ENCODE assay signal across 30 mouse cellular contexts in the genomic region with DNA sequence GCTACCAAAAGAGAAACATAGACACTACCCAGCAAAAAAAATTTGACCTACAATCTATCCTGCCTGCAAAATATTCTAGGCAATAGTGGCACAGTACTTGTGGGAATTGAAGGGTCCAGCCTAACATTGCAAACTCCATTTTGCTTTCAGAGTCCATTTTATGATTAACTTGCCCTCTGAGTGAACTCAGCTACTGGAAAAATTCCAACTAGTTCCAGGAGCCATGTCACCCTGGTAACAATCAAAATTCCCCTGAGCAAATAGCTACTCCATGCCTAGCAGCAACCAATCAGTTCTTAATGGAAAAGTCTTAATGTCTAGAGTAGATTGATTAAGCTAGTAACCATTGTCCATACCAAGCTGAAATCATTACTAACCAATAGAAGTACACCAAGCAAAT.
DNase-seq lines count a peak whose midpoint lies in the region; ATAC-seq and TF ChIP-seq lines count a peak whose summit lies in the region.
"Had no signal": no experiment of that assay in that cellular context is flagged by ENCODE, and none has a peak within 500 bp of the region (broad histone marks: within the 10 kb centered on the region; RNA-seq: fewer than 3 reads in every experiment).

No protein-coding gene starts in this region.

- no peak for TF ChIP-seq POLR2A in kidney, adult 2 months (IDR thresholded peaks at IDR 0.05; ENCODE audit: low read depth, low read length)

- H3K9ac ChIP-seq in kidney, embryonic 15.5 days = no peak overlapping the region
- H3K9ac ChIP-seq: embryonic facial prominence, embryonic 12.5 days; embryonic facial prominence, embryonic 15.5 days; forebrain, embryonic 12.5 days; forebrain, embryonic 15.5 days; heart, embryonic 13.5 days; hindbrain, embryonic 14.5 days had no signal

- DNase-seq in kidney, adult 2 months = peak; percentile 57
- no peak for DNase-seq in kidney, adult 18-20 months
- peak; percentile 10 for DNase-seq in kidney, postnatal 14 days
- DNase-seq in 3T3-L1 (ENCODE audit: low read depth, low spot score) (peak; percentile 9), adipocyte (ENCODE audit: low spot score) (peak; percentile 16)
- DNase-seq in ovary, adult 18-20 months (ENCODE audit: low spot score) = no peak
- DNase-seq: adrenal gland, postnatal 10 days; adrenal gland, postnatal 36 days; B cell, adult 2 months; cerebellum, adult 18-20 months; cerebellum, adult 9-11 months; cerebellum, postnatal 25 days; gastrocnemius, postnatal 10 days; gastrocnemius, postnatal 36 days; heart, adult 2 months; heart, postnatal 14 days; heart, postnatal 4 days had no signal

- no peak overlapping the region for H3K27ac ChIP-seq in kidney, adult 2 months (ENCODE audit: insufficient read depth, low read depth, low read length)
- H3K27ac ChIP-seq in kidney, embryonic 15.5 days = no peak overlapping the region
- H3K27ac ChIP-seq: embryonic facial prominence, embryonic 12.5 days; embryonic facial prominence, embryonic 15.5 days; forebrain, embryonic 12.5 days; forebrain, embryonic 15.5 days; heart, adult 2 months; heart, embryonic 10.5 days; heart, embryonic 13.5 days; hindbrain, embryonic 14.5 days; hindbrain, postnatal 0 days had no signal

- TF ChIP-seq CTCF in kidney, adult 2 months (conservative IDR thresholded peaks at IDR 0.05; ENCODE audit: insufficient read depth, insufficient read length, low read depth, low read length) = no peak

- no peaks in the 10 kb centered on the region for H3K4me1 ChIP-seq in kidney, adult 2 months (ENCODE audit: control insufficient read depth, insufficient read depth, low read length)
- H3K4me1 ChIP-seq in kidney, embryonic 15.5 days = no peaks in the 10 kb centered on the region
- H3K4me1 ChIP-seq: embryonic facial prominence, embryonic 12.5 days; embryonic facial prominence, embryonic 15.5 days; forebrain, embryonic 12.5 days; forebrain, embryonic 15.5 days; heart, embryonic 10.5 days; heart, embryonic 13.5 days had no signal

- H3K4me3 ChIP-seq in kidney, adult 2 months (ENCODE audit: insufficient read depth, low read depth, low read length) = no peak overlapping the region
- no peak overlapping the region for H3K4me3 ChIP-seq in kidney, embryonic 15.5 days (replicated peaks)
- H3K4me3 ChIP-seq: embryonic facial prominence, embryonic 12.5 days; embryonic facial prominence, embryonic 15.5 days; forebrain, embryonic 12.5 days; forebrain, embryonic 15.5 days; heart, adult 2 months; heart, embryonic 10.5 days; heart, embryonic 13.5 days had no signal

- no peaks in the 10 kb centered on the region for H3K36me3 ChIP-seq in kidney, adult 2 months (ENCODE audit: control insufficient read depth, insufficient read depth, low read length)
- H3K36me3 ChIP-seq in kidney, embryonic 15.5 days = no peaks in the 10 kb centered on the region
- H3K36me3 ChIP-seq: embryonic facial prominence, embryonic 12.5 days; embryonic facial prominence, embryonic 15.5 days; forebrain, embryonic 12.5 days; forebrain, embryonic 15.5 days; G1E; heart, embryonic 10.5 days; heart, embryonic 13.5 days had no signal

- ATAC-seq in kidney, embryonic 15.5 days (replicated peaks; ENCODE audit: low FRiP score) = no peak
- no peak for ATAC-seq in erythroid progenitor cell, adult 5-6 weeks (replicated peaks; ENCODE audit: low FRiP score, poor library complexity, severe bottlenecking)
- ATAC-seq: activated CD4-positive, CD25-positive, alpha-beta regulatory T cell, adult 4 months; forebrain, embryonic 15.5 days; hindbrain, postnatal 0 days had no signal

- H3K4me2 ChIP-seq in kidney, embryonic 15.5 days = no peak overlapping the region
- H3K4me2 ChIP-seq: embryonic facial prominence, embryonic 12.5 days; embryonic facial prominence, embryonic 15.5 days; forebrain, embryonic 12.5 days; forebrain, embryonic 15.5 days; heart, embryonic 13.5 days; hindbrain, embryonic 14.5 days had no signal

- no peaks in the 10 kb centered on the region for H3K9me3 ChIP-seq in kidney, embryonic 15.5 days (replicated peaks)
- H3K9me3 ChIP-seq: embryonic facial prominence, embryonic 12.5 days; embryonic facial prominence, embryonic 15.5 days; forebrain, embryonic 12.5 days; forebrain, embryonic 15.5 days; G1E; heart, embryonic 10.5 days; heart, embryonic 13.5 days had no signal

- H3K27me3 ChIP-seq in kidney, adult 2 months (replicated peaks; ENCODE audit: control insufficient read depth, insufficient read depth, low read length) = no peaks in the 10 kb centered on the region
- H3K27me3 ChIP-seq in kidney, embryonic 15.5 days = no peaks in the 10 kb centered on the region
- H3K27me3 ChIP-seq: CH12.LX; embryonic facial prominence, embryonic 12.5 days; embryonic facial prominence, embryonic 15.5 days; forebrain, embryonic 12.5 days; forebrain, embryonic 15.5 days; heart, embryonic 13.5 days had no signal

Comparison
In these comparisons a context has a peak if more than half of its experiments do, and no peak if none do; other contexts are left out.
1. DNase-seq: peak in kidney, adult 2 months (single experiment), kidney, postnatal 14 days (single experiment), 3T3-L1 (single experiment) and adipocyte (single experiment); none in kidney, adult 18-20 months (single experiment) and ovary, adult 18-20 months (single experiment).